Mouse (Mus musculus) adrenal gland, postnatal 10 days (tissue): ENCODE data around the gene Sfxn2. TPM values are rescaled to one million over a fixed set of nuclear protein-coding genes. Genes with fewer than 3 reads are reported as not detected.
"Not testable (repeated sequence)": the region's sequence is repeated elsewhere in the genome, so short reads cannot be mapped to it uniquely, and the experiment has no call there.

Experiments used
- DNase-seq: peaks from one replicate; pipeline ENCODE4 v3.0.0; 2021; ENCODE audit warnings: mixed read lengths
- total RNA-seq, 2 experiments: library from RNA; stranded (reverse); gene quantifications; 2 replicates each; pipeline ENCODE4 v1.2.3; 2021

Sfxn2 gene
- total RNA-seq, 2 experiments from 2014 or later: 11.2 to 16.4 TPM

GRCm38 (mm10) chr19:46538213-46538612 is 35.0 kb upstream of the Sfxn2 start:
- DNase-seq: no peak

GRCm38 (mm10) chr19:46542750-46543149 is 30.4 kb upstream of the Sfxn2 start:
- DNase-seq: no peak

- no peak for DNase-seq
Measured at GRCm38 (mm10) chr19:46547565-46547964, 25.6 kb upstream of the Sfxn2 start.

GRCm38 (mm10) chr19:46548110-46548509 is 25.1 kb upstream of the Sfxn2 start:
- no peak for DNase-seq

- DNase-seq: no peak
Measured at GRCm38 (mm10) chr19:46550385-46550784, 22.8 kb upstream of the Sfxn2 start.

- DNase-seq: no peak
Measured at GRCm38 (mm10) chr19:46552496-46552895, 20.7 kb upstream of the Sfxn2 start.

GRCm38 (mm10) chr19:46553541-46553955 is 19.6 kb upstream of the Sfxn2 start:
- peak; percentile 58 for DNase-seq

- no peak for DNase-seq
Measured at GRCm38 (mm10) chr19:46558009-46558408, 15.2 kb upstream of the Sfxn2 start.

- no peak for DNase-seq
Measured at GRCm38 (mm10) chr19:46558631-46559030, 14.5 kb upstream of the Sfxn2 start.

GRCm38 (mm10) chr19:46562132-46562531 is 11.0 kb upstream of the Sfxn2 start:
- DNase-seq: peak; percentile 74

- DNase-seq: no peak
Measured at GRCm38 (mm10) chr19:46562581-46563515, 10.3 kb upstream of the Sfxn2 start.

GRCm38 (mm10) chr19:46563603-46564002 is 9.6 kb upstream of the Sfxn2 start:
- DNase-seq: no peak

GRCm38 (mm10) chr19:46564043-46564462 is 9.1 kb upstream of the Sfxn2 start:
- no peak for DNase-seq

- not testable (repeated sequence) for DNase-seq
Measured at GRCm38 (mm10) chr19:46571211-46571877, 1.8 kb upstream of the Sfxn2 start.

- no peak for DNase-seq
Measured at GRCm38 (mm10) chr19:46571878-46572244, 1.3 kb upstream of the Sfxn2 start.

GRCm38 (mm10) chr19:46572548-46572947 is 617 bp upstream of the Sfxn2 start:
- no peak for DNase-seq

GRCm38 (mm10) chr19:46573990-46574389 is 825 bp downstream of the Sfxn2 start:
- DNase-seq: no peak

GRCm38 (mm10) chr19:46575196-46575595 is 2.0 kb downstream of the Sfxn2 start:
- no peak for DNase-seq

- DNase-seq: peak; percentile 94
Measured at GRCm38 (mm10) chr19:46587823-46588508, 14.8 kb downstream of the Sfxn2 start.

- DNase-seq: no peak
Measured at GRCm38 (mm10) chr19:46591575-46591974, 18.4 kb downstream of the Sfxn2 start.

GRCm38 (mm10) chr19:46592751-46593439 is 19.7 kb downstream of the Sfxn2 start:
- no peak for DNase-seq

GRCm38 (mm10) chr19:46598187-46598586 is 25.0 kb downstream of the Sfxn2 start:
- DNase-seq: no peak
